Mouse (Mus musculus) pancreas, adult 10 weeks (tissue): ENCODE data around the gene C1ql3. TPM values are rescaled to one million over a fixed set of nuclear protein-coding genes. Genes with fewer than 3 reads are reported as not detected.

Experiments used
- polyA plus RNA-seq: library from polyadenylated mRNA; stranded (reverse); fragments of 350-450 nt; fragmentation: Illumina TruSeq; extraction: RNeasy Lipid Tissue Mini Kit (QIAGEN cat#74804); gene quantifications from one replicate; pipeline ENCODE4 v1.2.3, GENCODE M21; 2015; ENCODE audit warnings: low read depth, low replicate concordance; ENCODE audit not compliant: insufficient read depth

The C1ql3 gene
- polyA plus RNA-seq = not detected

GRCm38 (mm10) chr2:13011472-13011871 lies at the start of gene C1ql3:
TSS of gene C1ql3 (minus strand) at chr2:13011806.

Other genes starting within 250 kb of the C1ql3 start
- 1.1 TPM for gene Pter, start 87.8 kb downstream of the C1ql3 start, polyA plus RNA-seq